Mouse (Mus musculus) left cerebral cortex, postnatal 25 days (tissue): ENCODE measurements at regions not wholly inside any gene's neighbourhood (a gene's known extent, or its start where the extent isn't known, plus 50 kb on each side); places are given as distances from the start of the nearest gene placed in this dataset.
A peak's percentile ranks its signal among the peaks of the same experiment; 100 is the strongest.

Source experiments
- DNase-seq, 2 experiments: peaks; one replicate each; pipeline ENCODE4 v3.0.0; 2022; ENCODE audit warnings: low spot score in 2 of 2, mixed read lengths in 1 of 2
- intact Hi-C: fragments of 180-260 bp; cut with DNase I; formaldehyde crosslinking; loops from one replicate; pipeline ENCODE4 v1.15.1; 2025

- DNase-seq = no peak
- intact Hi-C loops = no loop called here
Measured at GRCm38 (mm10) chr15:5584381-5584780, 340.4 kb upstream of the Ptger4 start.

GRCm38 (mm10) chr15:5604732-5605266 is 360.8 kb upstream of the Ptger4 start:
- intact Hi-C loops = no loop called here
- no peak for DNase-seq

GRCm38 (mm10) chr15:5607533-5607932 is 363.5 kb upstream of the Ptger4 start:
- DNase-seq = no peak
- intact Hi-C loops = no loop called here

GRCm38 (mm10) chr15:5623021-5623420 is 379.0 kb upstream of the Ptger4 start:
- no peak for DNase-seq
- intact Hi-C loops = no loop called here

- DNase-seq = no peak
- intact Hi-C loops = no loop called here
Measured at GRCm38 (mm10) chr15:5625367-5625766, 381.4 kb upstream of the Ptger4 start.

- no peak for DNase-seq
- intact Hi-C loops = no loop called here
Measured at GRCm38 (mm10) chr15:5646673-5647072, 402.7 kb upstream of the Ptger4 start.

- intact Hi-C loops = no loop called here
- DNase-seq = no peak
Measured at GRCm38 (mm10) chr15:5658796-5659195, 414.8 kb upstream of the Ptger4 start.

- DNase-seq = peak; percentile 2
- intact Hi-C loops = no loop called here
Measured at GRCm38 (mm10) chr15:5660819-5661218, 416.8 kb upstream of the Ptger4 start.

GRCm38 (mm10) chr15:5671781-5672180 is 427.8 kb upstream of the Ptger4 start:
- DNase-seq = no peak
- intact Hi-C loops = no loop called here

- DNase-seq = no peak
- intact Hi-C loops = loop anchor here (2.0 kb wide), 1 partner anchor 16 kb away; no protein-coding TSS in a partner anchor
Measured at GRCm38 (mm10) chr15:5676704-5677103, 432.7 kb upstream of the Ptger4 start.

- intact Hi-C loops = loop anchor here (2.0 kb wide), 1 partner anchor 17 kb away; no protein-coding TSS in a partner anchor
- DNase-seq = no peak
Measured at GRCm38 (mm10) chr15:5693810-5694209, 449.8 kb upstream of the Ptger4 start.

- intact Hi-C loops = no loop called here
- DNase-seq = no peak
Measured at GRCm38 (mm10) chr15:5695015-5695414, 451.0 kb upstream of the Ptger4 start.

- intact Hi-C loops = no loop called here
- no peak for DNase-seq
Measured at GRCm38 (mm10) chr15:5708454-5708853, 464.5 kb upstream of the Ptger4 start.

GRCm38 (mm10) chr15:5740658-5741057 is 496.7 kb upstream of the Ptger4 start:
- intact Hi-C loops = no loop called here
- DNase-seq = peak in 1 of 2 experiments; percentile 1

GRCm38 (mm10) chr15:5743893-5744292 is 499.9 kb upstream of the Ptger4 start:
- no peak for DNase-seq
- intact Hi-C loops = no loop called here

- no peak for DNase-seq
- intact Hi-C loops = no loop called here
Measured at GRCm38 (mm10) chr15:5758690-5759089, 514.7 kb upstream of the Ptger4 start.

GRCm38 (mm10) chr15:5762216-5762615 is 518.2 kb upstream of the Ptger4 start:
- no peak for DNase-seq

GRCm38 (mm10) chr15:5777074-5777473 is 522.5 kb upstream of the Dab2 start:
- DNase-seq = no peak
- intact Hi-C loops = no loop called here

More at GRCm38 (mm10) chr15:5762216-5762615, 518.2 kb upstream of the Ptger4 start:
- intact Hi-C loops = no loop called here

GRCm38 (mm10) chr15:5799917-5800316 is 499.7 kb upstream of the Dab2 start:
- intact Hi-C loops = no loop called here
- DNase-seq = no peak

- intact Hi-C loops = no loop called here
Measured at GRCm38 (mm10) chr15:5811154-5811732, 488.3 kb upstream of the Dab2 start.

GRCm38 (mm10) chr15:5811958-5812357 is 487.6 kb upstream of the Dab2 start:
- DNase-seq = no peak
- intact Hi-C loops = no loop called here

More at GRCm38 (mm10) chr15:5811154-5811732, 488.3 kb upstream of the Dab2 start:
- no peak for DNase-seq
